Mouse (Mus musculus) hindbrain, embryonic 16.5 days (tissue): ENCODE measurements around the gene Drd3. TPM values are rescaled to one million over a fixed set of nuclear protein-coding genes. Genes with fewer than 3 reads are reported as not detected.
A peak's percentile ranks its signal among the peaks of the same experiment; 100 is the strongest.

Source experiments
- ATAC-seq: fragments of 200-750 bp; cut with Nextera tagmentation; 2 replicates; pipeline ENCODE4 v1.8.0; 2017; ENCODE audit warnings: moderate TSS enrichment, moderate library complexity
- H3K27ac ChIP-seq: fragments of 300-500 bp; sonication (generic); 2 replicates; pipeline ENCODE4 v1.5.1; 2014; ENCODE audit warnings: low read depth, mild to moderate bottlenecking, control low read depth, low read length, moderate library complexity
- H3K27me3 ChIP-seq: fragments of 300-500 bp; sonication (generic); replicated peaks from 2 replicates; pipeline ENCODE4 v1.6.1; 2014; ENCODE audit warnings: low read length; ENCODE audit not compliant: control insufficient read depth, insufficient read depth
- H3K36me3 ChIP-seq: fragments of 300-500 bp; sonication (generic); 2 replicates; pipeline ENCODE4 v1.6.1; 2014; ENCODE audit warnings: mild to moderate bottlenecking, low read length, moderate library complexity, mixed read lengths; ENCODE audit not compliant: control insufficient read depth, insufficient read depth
- H3K4me1 ChIP-seq: fragments of 300-500 bp; sonication (generic); 2 replicates; pipeline ENCODE4 v1.6.1; 2014; ENCODE audit warnings: low read depth, low read length; ENCODE audit not compliant: control insufficient read depth, insufficient read depth
- H3K4me2 ChIP-seq: fragments of 300-500 bp; sonication (generic); 2 replicates; pipeline ENCODE4 v1.6.1; 2014; ENCODE audit warnings: mild to moderate bottlenecking, low read length, control low read depth, moderate library complexity
- H3K4me3 ChIP-seq: fragments of 300-500 bp; sonication (generic); 2 replicates; pipeline ENCODE4 v1.5.1; 2014; ENCODE audit warnings: mild to moderate bottlenecking, low read length, control low read depth, moderate library complexity
- H3K9ac ChIP-seq: fragments of 300-500 bp; sonication (generic); 2 replicates; pipeline ENCODE4 v1.6.1; 2014; ENCODE audit warnings: low read depth, mild to moderate bottlenecking, control low read depth, low read length, moderate library complexity
- H3K9me3 ChIP-seq: fragments of 300-500 bp; sonication (generic); 2 replicates; pipeline ENCODE4 v1.6.1; 2014; ENCODE audit warnings: mild to moderate bottlenecking, low read length, moderate library complexity; ENCODE audit not compliant: control insufficient read depth
- WGBS: fragments of 180-500 bp; shearing (Covaris S2); extraction: QIAGEN DNeasy Blood & Tissue Kit; methylation state at CpG from one replicate; pipeline ENCODE4 v1.1.7; 2014; 5-methylcytosine and 5-hydroxymethylcytosine counted together
- polyA plus RNA-seq: library from polyadenylated mRNA; unstranded; fragments of >200 nt; fragmentation: Nextera tagmentation; extraction: Ambion mirVana; gene quantifications from 2 replicates; pipeline ENCODE4 v1.2.1, GENCODE M21; 2015

The Drd3 gene
- polyA plus RNA-seq, 1 experiment from 2014 or later, result not detected

DNA sequence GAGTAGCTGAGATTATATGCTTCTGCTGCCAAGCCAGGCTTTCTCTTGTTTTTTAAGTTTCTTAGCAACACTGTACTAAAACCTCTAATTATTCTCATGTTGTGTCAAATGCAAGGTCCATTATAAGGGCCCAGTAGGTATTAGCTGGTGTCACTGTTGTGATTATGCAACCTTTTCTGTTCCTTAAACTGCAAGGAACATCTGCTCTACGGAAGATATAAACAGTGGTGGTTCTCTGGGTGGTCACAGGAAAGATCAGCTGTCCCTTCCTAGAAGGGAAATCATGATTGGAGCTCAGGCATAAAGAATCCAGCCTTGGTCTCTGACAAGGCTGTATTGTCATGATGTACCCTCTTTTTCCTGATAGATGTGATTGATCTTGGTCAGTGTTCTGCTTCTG, 57.6 kb downstream of the Drd3 start:
- 76% methylated on average over 1 of the region's 1 CpGs for WGBS
- no peak for ATAC-seq
- H3K27ac ChIP-seq, result no peak overlapping the region
- H3K9me3 ChIP-seq, result no peaks in the 10 kb centered on the region
- H3K4me3 ChIP-seq, result no peak overlapping the region
- H3K4me2 ChIP-seq, result no peak overlapping the region
- no peak overlapping the region for H3K9ac ChIP-seq
- no peaks in the 10 kb centered on the region for H3K27me3 ChIP-seq
- no peaks in the 10 kb centered on the region for H3K4me1 ChIP-seq
- H3K36me3 ChIP-seq, result no peaks in the 10 kb centered on the region

DNA sequence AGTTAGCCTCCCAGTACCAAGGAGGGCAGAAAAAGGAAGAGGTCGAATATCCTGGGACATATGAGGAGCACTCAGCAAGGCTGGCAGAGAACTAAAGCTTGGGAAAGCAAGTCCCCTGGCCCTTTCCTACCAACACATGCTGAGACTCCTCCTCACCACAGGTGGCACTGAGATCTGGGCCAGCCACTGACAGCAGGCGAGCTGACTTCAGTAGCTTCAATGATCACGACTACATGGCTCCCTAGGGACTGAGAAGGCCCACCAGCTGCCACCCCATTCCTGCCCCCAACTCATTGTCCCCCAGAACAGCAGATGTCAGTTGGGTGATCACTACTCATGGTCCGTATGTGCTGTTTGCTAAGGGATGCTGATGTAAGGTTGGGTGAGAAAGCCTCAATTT, 60.8 kb downstream of the Drd3 start:
- no peaks in the 10 kb centered on the region for H3K36me3 ChIP-seq
- H3K4me1 ChIP-seq, result no peaks in the 10 kb centered on the region
- H3K4me3 ChIP-seq, result no peak overlapping the region
- no peak overlapping the region for H3K4me2 ChIP-seq
- no peak overlapping the region for H3K9ac ChIP-seq
- 39% methylated on average over 4 of the region's 4 CpGs for WGBS
- H3K9me3 ChIP-seq, result no peaks in the 10 kb centered on the region
- H3K27me3 ChIP-seq, result no peaks in the 10 kb centered on the region
- no peak overlapping the region for H3K27ac ChIP-seq
- no peak for ATAC-seq

DNA sequence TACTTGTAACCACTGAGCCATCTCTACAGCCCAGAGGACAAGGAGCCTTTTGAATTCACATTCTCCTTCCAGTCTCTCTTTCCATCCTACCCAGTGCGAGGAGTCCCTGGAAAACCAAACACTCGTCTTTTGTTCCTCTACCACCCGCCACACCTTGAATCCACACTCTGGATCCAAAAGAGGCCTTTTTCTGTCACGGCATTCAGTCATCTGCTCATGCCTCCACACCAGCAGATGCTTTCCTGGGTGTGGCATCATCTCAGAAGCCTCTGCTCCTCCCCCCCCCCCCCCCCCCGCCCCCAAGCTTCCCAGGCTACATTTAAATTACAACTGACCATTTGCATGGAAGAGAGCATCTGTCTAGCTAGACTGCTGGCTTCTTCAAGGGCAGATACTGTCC, 62.5 kb downstream of the Drd3 start:
- Histone ChIP-seq H3K36me3 (no peaks in the 10 kb centered on the region), H3K9me3 (no peaks in the 10 kb centered on the region), H3K4me3 (no peak overlapping the region), H3K9ac (no peak overlapping the region), H3K4me1 (no peaks in the 10 kb centered on the region), H3K27ac (no peak overlapping the region), H3K27me3 (no peaks in the 10 kb centered on the region), H3K4me2 (no peak overlapping the region)
- no peak for ATAC-seq
- WGBS, result 79% methylated on average over 4 of the region's 5 CpGs

DNA sequence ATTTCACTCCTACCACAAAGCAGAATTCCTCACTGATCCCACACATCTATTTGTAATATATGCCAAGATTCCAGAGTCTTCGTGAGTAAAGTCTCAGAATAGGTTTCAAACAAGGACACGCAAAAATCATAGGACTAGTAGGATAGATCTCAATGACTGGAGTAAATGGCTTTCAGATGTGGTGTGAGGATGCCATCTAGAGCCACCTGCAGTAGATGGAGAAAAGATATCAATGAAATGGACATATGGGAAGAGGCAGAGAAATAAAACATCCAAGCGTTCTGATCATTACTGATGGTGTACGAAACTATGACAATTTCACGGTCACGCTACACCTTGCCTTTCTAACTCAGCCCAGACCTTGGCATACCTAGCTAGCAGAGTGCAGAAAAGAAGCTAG, 64.6 kb downstream of the Drd3 start:
- H3K9me3 ChIP-seq, result no peaks in the 10 kb centered on the region
- H3K4me1 ChIP-seq, result no peaks in the 10 kb centered on the region
- H3K4me2 ChIP-seq, result no peak overlapping the region
- H3K36me3 ChIP-seq, result no peaks in the 10 kb centered on the region
- H3K27ac ChIP-seq, result no peak overlapping the region
- H3K27me3 ChIP-seq, result no peaks in the 10 kb centered on the region
- no peak for ATAC-seq
- 95% methylated on average over 6 of the region's 6 CpGs for WGBS
- H3K9ac ChIP-seq, result no peak overlapping the region
- H3K4me3 ChIP-seq, result no peak overlapping the region

DNA sequence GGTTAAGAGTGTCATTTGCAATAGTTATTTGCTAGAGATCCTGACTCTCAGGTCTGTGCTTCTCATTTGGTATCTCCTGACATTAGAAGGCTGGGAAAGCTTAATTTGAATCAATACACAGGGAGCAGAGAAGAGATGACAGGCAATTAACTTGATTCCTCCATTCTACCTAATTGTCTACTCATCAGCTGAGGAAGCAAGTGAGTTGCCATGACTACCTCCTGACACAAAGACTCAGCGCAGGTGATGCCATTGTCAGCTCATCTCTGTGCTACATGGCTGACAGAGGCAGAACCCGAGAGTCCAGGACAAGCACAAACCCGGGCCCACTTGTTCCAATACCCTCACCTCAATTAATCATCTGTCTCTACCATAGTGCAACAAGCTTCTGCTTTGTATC, 73.7 kb downstream of the Drd3 start:
- H3K27ac ChIP-seq, result no peak overlapping the region
- WGBS, result 55% methylated on average over 3 of the region's 3 CpGs
- H3K4me1 ChIP-seq, result no peaks in the 10 kb centered on the region
- no peak overlapping the region for H3K4me3 ChIP-seq
- H3K4me2 ChIP-seq, result no peak overlapping the region
- peak; percentile 73; the same call in 1 of the 2 replicates for ATAC-seq
- no peaks in the 10 kb centered on the region for H3K9me3 ChIP-seq
- no peaks in the 10 kb centered on the region for H3K27me3 ChIP-seq
- no peak overlapping the region for H3K9ac ChIP-seq
- no peaks in the 10 kb centered on the region for H3K36me3 ChIP-seq

DNA sequence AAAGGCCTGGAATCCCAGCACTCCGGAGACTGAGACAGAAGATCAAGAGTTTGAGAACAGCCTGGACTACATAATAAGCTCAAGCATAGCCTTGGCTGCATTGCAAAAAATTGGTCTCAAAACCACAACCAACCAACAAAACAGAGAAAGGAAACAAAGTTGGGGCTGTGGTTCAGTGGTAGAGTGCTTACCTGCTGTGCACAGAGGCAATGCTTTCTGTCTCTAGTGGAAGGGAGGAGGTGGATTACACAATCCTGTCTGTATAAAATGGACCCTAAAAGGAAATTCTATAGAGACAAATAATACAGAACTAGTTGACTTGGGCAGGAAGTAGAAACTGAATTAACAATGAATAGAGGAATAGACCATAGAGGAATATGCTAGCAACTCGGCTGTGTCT, 78.1 kb downstream of the Drd3 start:
- no peak overlapping the region for H3K4me2 ChIP-seq
- no peaks in the 10 kb centered on the region for H3K27me3 ChIP-seq
- no peak for ATAC-seq
- H3K36me3 ChIP-seq, result no peaks in the 10 kb centered on the region
- H3K9me3 ChIP-seq, result no peaks in the 10 kb centered on the region
- no peak overlapping the region for H3K27ac ChIP-seq
- H3K4me3 ChIP-seq, result no peak overlapping the region
- no peak overlapping the region for H3K9ac ChIP-seq
- no peaks in the 10 kb centered on the region for H3K4me1 ChIP-seq
- WGBS, result 87% methylated on average over 2 of the region's 2 CpGs

DNA sequence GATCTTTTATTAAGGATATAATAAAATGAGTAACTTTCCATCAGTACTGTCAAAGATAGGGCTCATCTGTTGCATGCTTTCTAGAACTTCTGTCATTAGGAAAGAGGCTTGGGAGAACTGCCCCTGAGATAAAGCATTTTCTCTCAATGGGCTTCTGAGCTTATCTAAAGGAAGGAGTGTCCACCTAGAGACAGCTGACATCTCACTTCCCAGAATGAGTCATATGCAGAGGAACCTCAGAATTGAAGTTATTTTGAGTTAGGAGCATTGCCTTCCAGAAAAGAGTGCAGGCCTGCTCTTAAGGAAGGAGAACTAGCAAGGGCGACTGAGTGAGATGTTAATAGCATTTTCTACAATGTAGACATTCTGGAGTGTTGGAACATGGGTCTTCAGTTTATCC, 87.4 kb downstream of the Drd3 start:
- H3K4me1 ChIP-seq, result no peaks in the 10 kb centered on the region
- no peak for ATAC-seq
- H3K9me3 ChIP-seq, result no peaks in the 10 kb centered on the region
- WGBS, result 76% methylated on average over 1 of the region's 1 CpGs
- no peaks in the 10 kb centered on the region for H3K27me3 ChIP-seq
- H3K36me3 ChIP-seq, result no peaks in the 10 kb centered on the region
- no peak overlapping the region for H3K9ac ChIP-seq
- no peak overlapping the region for H3K4me2 ChIP-seq
- no peak overlapping the region for H3K27ac ChIP-seq
- no peak overlapping the region for H3K4me3 ChIP-seq

DNA sequence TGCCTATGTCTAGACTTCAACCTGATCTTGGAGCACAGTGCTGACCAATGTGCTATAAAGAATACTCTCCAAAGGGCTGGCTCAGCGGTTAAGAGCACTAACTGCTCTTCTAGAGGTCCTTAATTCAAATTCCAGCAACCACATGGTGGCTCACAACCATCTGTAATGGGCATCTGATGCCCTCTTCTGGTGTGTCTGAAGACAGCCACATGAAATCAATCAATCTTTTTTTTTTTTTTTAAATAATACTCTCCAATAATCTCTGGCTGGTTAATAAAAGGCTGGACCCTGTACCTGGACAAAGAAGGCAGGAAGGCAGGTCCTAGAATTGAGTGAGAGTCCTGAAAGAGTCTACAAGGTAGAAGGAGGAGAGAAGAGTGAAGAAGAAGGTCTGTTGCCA, 96.0 kb downstream of the Drd3 start:
- Histone ChIP-seq H3K27me3 (no peaks in the 10 kb centered on the region), H3K4me3 (no peak overlapping the region), H3K9me3 (no peaks in the 10 kb centered on the region), H3K4me1 (no peaks in the 10 kb centered on the region), H3K36me3 (no peaks in the 10 kb centered on the region), H3K4me2 (no peak overlapping the region), H3K27ac (no peak overlapping the region), H3K9ac (no peak overlapping the region)
- 50% methylated on average over 1 of the region's 1 CpGs for WGBS
- ATAC-seq, result no peak

DNA sequence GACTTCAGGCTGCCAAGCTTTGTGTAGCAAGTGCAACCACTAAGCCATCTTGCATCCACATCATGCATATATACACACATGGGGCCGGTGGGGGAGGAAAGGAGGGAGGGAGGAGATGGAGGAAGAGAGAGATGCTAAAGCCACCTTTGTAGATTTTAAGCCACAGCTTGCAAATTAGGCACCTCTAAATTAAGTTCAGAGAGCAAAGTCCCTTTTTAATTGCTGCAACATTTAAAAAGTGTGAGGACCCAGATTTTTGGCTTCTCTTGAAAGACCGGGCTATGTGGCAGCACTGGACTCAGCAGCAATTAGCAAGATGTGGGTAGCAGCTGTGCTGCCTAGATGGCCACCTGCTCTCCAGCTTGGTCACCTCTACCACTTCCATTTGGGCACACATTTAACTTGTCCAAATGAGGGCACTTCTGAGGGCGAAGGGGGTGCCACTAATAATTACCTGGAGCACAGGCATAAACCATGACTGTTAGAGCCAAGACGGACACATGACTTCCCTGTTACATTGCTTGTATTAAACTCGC, 105.2 kb downstream of the Drd3 start:
- Histone ChIP-seq H3K4me3 (no peak overlapping the region), H3K36me3 (peaks cover 11% of the 10 kb centered on the region; the same call in 1 of the 2 replicates), H3K27ac (no peak overlapping the region), H3K4me1 (no peaks in the 10 kb centered on the region), H3K9me3 (no peaks in the 10 kb centered on the region), H3K9ac (no peak overlapping the region), H3K27me3 (no peaks in the 10 kb centered on the region), H3K4me2 (no peak overlapping the region)
- 86% methylated on average over 5 of the region's 5 CpGs for WGBS
- ATAC-seq, result peak; percentile 60; the same call in 1 of the 2 replicates

DNA sequence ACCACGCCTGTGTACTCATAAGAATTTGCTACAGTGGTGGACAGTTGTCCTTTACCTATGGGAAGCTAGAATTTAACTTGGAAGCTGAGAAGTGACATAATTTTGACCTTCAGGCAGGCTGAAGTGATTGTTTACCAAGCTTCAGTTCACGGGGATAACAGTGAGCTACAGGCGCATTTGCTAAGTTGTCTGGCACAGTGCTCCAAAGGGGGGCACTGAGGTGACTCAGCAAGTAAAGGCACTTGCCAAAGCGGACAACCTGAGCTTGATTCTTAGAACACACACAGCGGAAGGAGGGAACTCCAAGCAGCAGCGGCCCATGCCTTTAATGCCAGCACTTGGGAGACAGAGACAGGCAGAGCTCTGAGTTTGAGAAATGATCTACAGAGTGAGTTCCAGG, 106.8 kb downstream of the Drd3 start:
- Histone ChIP-seq H3K36me3 (peaks cover 11% of the 10 kb centered on the region; the same call in 1 of the 2 replicates), H3K9me3 (no peaks in the 10 kb centered on the region), H3K27ac (no peak overlapping the region), H3K4me1 (no peaks in the 10 kb centered on the region), H3K4me2 (no peak overlapping the region), H3K27me3 (no peaks in the 10 kb centered on the region), H3K4me3 (no peak overlapping the region), H3K9ac (no peak overlapping the region)
- no peak for ATAC-seq
- 82% methylated on average over 6 of the region's 6 CpGs for WGBS
